Mouse (Mus musculus) embryonic facial prominence, embryonic 10.5 days (tissue): ENCODE data around the gene 1110002E22Rik. TPM values are rescaled to one million over a fixed set of nuclear protein-coding genes. Genes with fewer than 3 reads are reported as not detected.

Source experiments
- DNase-seq: peaks from one replicate; pipeline ENCODE4 v3.0.0-alpha.2; 2017; ENCODE audit warnings: low spot score
- H3K27ac ChIP-seq: fragments of 300-500 bp; sonication (generic); replicated peaks from 2 replicates; pipeline ENCODE4 v1.5.1; 2016; ENCODE audit warnings: mild to moderate bottlenecking
- H3K27me3 ChIP-seq: fragments of 300-500 bp; sonication (generic); replicated peaks from 2 replicates; pipeline ENCODE4 v1.6.1; 2016; ENCODE audit warnings: low read depth, mild to moderate bottlenecking; ENCODE audit not compliant: poor library complexity, severe bottlenecking
- H3K36me3 ChIP-seq: fragments of 300-500 bp; sonication (generic); replicated peaks from 2 replicates; pipeline ENCODE4 v1.6.1; 2016; ENCODE audit warnings: mild to moderate bottlenecking, moderate library complexity
- H3K4me1 ChIP-seq: fragments of 300-500 bp; sonication (generic); 2 replicates; pipeline ENCODE4 v1.6.1; 2016
- H3K4me3 ChIP-seq: fragments of 300-500 bp; sonication (generic); 2 replicates; pipeline ENCODE4 v1.5.1; 2016; ENCODE audit warnings: mild to moderate bottlenecking, moderate library complexity
- H3K9me3 ChIP-seq: fragments of 300-500 bp; sonication (generic); 2 replicates; pipeline ENCODE4 v1.6.1; 2016; ENCODE audit warnings: mild to moderate bottlenecking
- WGBS: fragments of 180-500 bp; shearing (Covaris S2); methylation state at CpG from one replicate; pipeline ENCODE4 v1.1.7; 2016; 5-methylcytosine and 5-hydroxymethylcytosine counted together
- polyA plus RNA-seq: library from polyadenylated mRNA; unstranded; fragments of >200 nt; fragmentation: Nextera tagmentation; extraction: Ambion mirVana; gene quantifications from 2 replicates; pipeline ENCODE4 v1.2.1, GENCODE M21; 2016

1110002E22Rik gene
- 0.04 and 0.05 TPM in 2 replicates for polyA plus RNA-seq

DNA sequence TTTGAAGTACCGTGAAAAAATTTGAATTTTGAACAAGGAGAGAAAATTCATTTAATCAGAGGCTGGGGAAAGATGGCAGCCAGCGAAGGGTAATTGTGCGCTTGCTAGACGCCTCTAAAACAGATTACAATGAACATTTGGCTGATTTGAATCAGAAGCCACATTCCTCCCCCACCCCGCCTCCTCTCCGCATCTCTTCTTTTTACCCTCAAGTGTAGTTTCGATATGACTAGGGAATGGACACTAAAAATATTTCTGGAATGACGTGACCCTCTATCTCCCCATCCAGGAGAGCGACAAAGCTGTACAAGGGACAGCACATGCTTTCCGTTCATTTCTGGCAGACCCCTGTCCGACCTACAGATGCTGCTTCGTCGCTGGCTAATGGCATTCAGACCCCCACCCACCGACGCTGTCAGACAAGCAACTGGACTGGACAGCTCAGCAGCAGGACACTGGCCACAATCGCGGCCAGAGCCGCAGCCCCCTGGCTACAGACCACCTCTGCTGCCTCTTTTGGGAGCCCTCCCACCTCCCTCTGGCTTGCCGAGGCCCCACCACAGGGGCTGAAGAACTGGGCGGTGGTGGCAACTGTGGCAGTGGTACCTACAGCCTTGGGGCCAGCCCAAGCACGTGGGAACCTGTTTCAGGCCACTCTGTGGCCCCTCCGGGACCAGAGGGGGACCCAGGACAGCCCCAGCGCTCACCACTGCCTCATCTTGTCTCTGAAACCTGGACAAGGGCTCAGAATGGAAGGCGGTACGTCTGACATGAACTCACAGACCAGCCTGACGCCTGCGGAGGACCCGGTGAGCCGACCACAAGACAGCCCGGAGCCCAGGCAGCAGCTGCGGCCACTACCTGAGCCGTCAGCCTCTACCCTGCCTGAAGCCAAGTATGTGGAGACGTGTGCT is at the start of gene 1110002E22Rik:
Gene 1110002E22Rik (plus strand): TSS at position 321 of the 914 bp plus-strand sequence.
- H3K27ac ChIP-seq: peak within 1 kb of the TSS; percentile 75
- no peak within 1 kb of the TSS for H3K4me3 ChIP-seq
- no peak for DNase-seq
- H3K36me3 ChIP-seq: no peaks in the 10 kb centered on the region
- no peaks in the 10 kb centered on the region for H3K9me3 ChIP-seq
- peaks cover 5% of the 10 kb centered on the region for H3K27me3 ChIP-seq
- peaks cover 33% of the 10 kb centered on the region for H3K4me1 ChIP-seq
- 76% methylated on average over 33 of the region's 33 CpGs for WGBS

- no peaks in the 10 kb centered on the region for H3K36me3 ChIP-seq
- WGBS: 86% methylated on average over 12 of the region's 12 CpGs
- no peaks in the 10 kb centered on the region for H3K27me3 ChIP-seq
- no peak overlapping the region for H3K4me3 ChIP-seq
- DNase-seq: no peak
- H3K4me1 ChIP-seq: peaks cover under 1% of the 10 kb centered on the region; the same call in 1 of the 2 replicates
- H3K27ac ChIP-seq: no peak overlapping the region
- peaks cover 5% of the 10 kb centered on the region; the same call in 1 of the 2 replicates for H3K9me3 ChIP-seq
Observed at GRCm38 (mm10) chr3:138016810-138017209, 48.0 kb upstream of the 1110002E22Rik start.

DNA sequence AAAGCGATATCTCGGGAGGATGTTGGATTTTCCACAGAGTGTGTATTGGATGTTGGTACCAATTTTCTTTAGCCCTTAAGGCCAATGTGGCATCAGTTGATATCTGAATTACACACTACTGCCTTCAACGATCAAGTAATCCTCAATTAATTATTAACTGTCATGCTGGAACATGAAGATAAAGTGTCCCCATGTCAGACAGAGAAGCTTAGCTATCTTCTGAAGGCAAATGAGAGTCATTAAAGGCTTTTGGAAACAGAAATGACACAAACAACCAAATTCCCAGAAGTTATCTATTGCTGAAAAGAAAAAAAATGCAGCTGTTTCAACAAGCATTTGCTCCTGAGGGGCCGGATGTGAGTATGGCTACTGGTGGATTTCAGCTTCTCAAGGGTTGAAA is 42.8 kb upstream of the 1110002E22Rik start:
- 90% methylated on average over 4 of the region's 4 CpGs for WGBS
- no peak overlapping the region for H3K4me3 ChIP-seq
- DNase-seq: no peak
- peaks cover 5% of the 10 kb centered on the region; the same call in 1 of the 2 replicates for H3K9me3 ChIP-seq
- no peaks in the 10 kb centered on the region for H3K4me1 ChIP-seq
- H3K27me3 ChIP-seq: no peaks in the 10 kb centered on the region
- H3K36me3 ChIP-seq: no peaks in the 10 kb centered on the region
- no peak overlapping the region for H3K27ac ChIP-seq

- Histone ChIP-seq H3K4me1 (0 out of 2 replicates have a peak, but pooled peaks cover under 1% of the 10 kb centered on the region), H3K4me3 (no peak overlapping the region), H3K9me3 (peaks cover 5% of the 10 kb centered on the region; the same call in 1 of the 2 replicates), H3K27ac (no peak overlapping the region), H3K36me3 (no peaks in the 10 kb centered on the region), H3K27me3 (no peaks in the 10 kb centered on the region)
- WGBS: 84% methylated on average over 4 of the region's 4 CpGs
- no peak for DNase-seq
Observed at GRCm38 (mm10) chr3:138022651-138023050, 42.2 kb upstream of the 1110002E22Rik start.

DNA sequence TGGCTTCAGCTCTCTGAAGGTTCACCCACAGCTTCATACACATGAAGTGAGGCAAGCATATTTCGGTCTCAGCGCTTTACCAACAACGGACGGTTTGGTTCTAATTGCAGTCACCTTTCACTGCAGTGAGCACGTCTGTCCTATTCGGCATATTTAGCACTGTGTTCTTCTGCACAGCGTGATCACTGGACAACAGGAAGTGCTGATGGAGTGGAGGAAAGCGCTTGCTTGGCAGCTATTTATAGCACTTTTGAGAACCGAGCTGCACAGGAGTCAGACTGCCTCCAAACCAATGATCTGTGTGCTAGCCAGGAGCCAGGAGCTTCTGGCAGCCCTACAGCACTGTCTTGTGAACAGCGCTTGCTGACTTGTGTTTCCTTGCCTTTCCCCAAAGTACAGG is 38.6 kb upstream of the 1110002E22Rik start:
- DNase-seq: no peak
- Histone ChIP-seq H3K36me3 (no peaks in the 10 kb centered on the region), H3K9me3 (no peaks in the 10 kb centered on the region), H3K4me3 (no peak overlapping the region), H3K4me1 (0 out of 2 replicates have a peak, but pooled peaks cover 5% of the 10 kb centered on the region), H3K27me3 (no peaks in the 10 kb centered on the region), H3K27ac (no peak overlapping the region)
- 81% methylated on average over 10 of the region's 10 CpGs for WGBS

GRCm38 (mm10) chr3:138027575-138028362 is 37.1 kb upstream of the 1110002E22Rik start:
- H3K27me3 ChIP-seq: no peaks in the 10 kb centered on the region
- 82% methylated on average over 5 of the region's 5 CpGs for WGBS
- H3K4me1 ChIP-seq: 0 out of 2 replicates have a peak, but pooled peaks cover 5% of the 10 kb centered on the region
- no peak for DNase-seq
- H3K4me3 ChIP-seq: no peak overlapping the region
- H3K27ac ChIP-seq: no peak overlapping the region
- no peaks in the 10 kb centered on the region for H3K36me3 ChIP-seq
- H3K9me3 ChIP-seq: no peaks in the 10 kb centered on the region

GRCm38 (mm10) chr3:138029351-138029750 is 35.5 kb upstream of the 1110002E22Rik start:
- H3K4me3 ChIP-seq: no peak overlapping the region
- no peak overlapping the region for H3K27ac ChIP-seq
- no peak for DNase-seq
- no peaks in the 10 kb centered on the region for H3K9me3 ChIP-seq
- 0 out of 2 replicates have a peak, but pooled peaks cover 5% of the 10 kb centered on the region for H3K4me1 ChIP-seq
- WGBS: 91% methylated on average over 5 of the region's 5 CpGs
- no peaks in the 10 kb centered on the region for H3K27me3 ChIP-seq
- no peaks in the 10 kb centered on the region for H3K36me3 ChIP-seq

DNA sequence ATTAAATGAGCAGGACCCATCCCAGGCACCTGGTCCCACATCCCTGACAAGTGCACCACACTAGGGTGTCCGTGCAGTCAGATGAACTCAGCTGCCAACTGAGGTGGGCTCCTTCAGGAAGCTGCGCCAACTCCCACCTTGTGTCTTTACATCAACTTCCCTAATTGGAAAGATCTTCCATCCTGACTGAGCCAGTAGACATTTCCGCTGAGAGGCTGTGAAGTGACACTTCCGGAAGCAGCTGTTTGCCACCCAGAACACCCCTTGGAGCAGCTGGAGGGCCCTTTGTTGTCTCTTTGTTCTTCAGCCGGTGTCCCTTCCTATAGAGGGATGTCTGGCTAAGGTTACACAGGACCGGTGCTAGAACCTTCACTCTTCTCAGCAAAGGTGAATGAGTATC is 34.3 kb upstream of the 1110002E22Rik start:
- 88% methylated on average over 6 of the region's 6 CpGs for WGBS
- Histone ChIP-seq H3K4me3 (no peak overlapping the region), H3K36me3 (no peaks in the 10 kb centered on the region), H3K9me3 (no peaks in the 10 kb centered on the region), H3K4me1 (0 out of 2 replicates have a peak, but pooled peaks cover 5% of the 10 kb centered on the region), H3K27ac (no peak overlapping the region), H3K27me3 (no peaks in the 10 kb centered on the region)
- DNase-seq: no peak

GRCm38 (mm10) chr3:138033986-138034385 is 30.9 kb upstream of the 1110002E22Rik start:
- no peaks in the 10 kb centered on the region for H3K9me3 ChIP-seq
- H3K27ac ChIP-seq: no peak overlapping the region
- no peak for DNase-seq
- H3K27me3 ChIP-seq: no peaks in the 10 kb centered on the region
- H3K4me3 ChIP-seq: no peak overlapping the region
- H3K4me1 ChIP-seq: no peaks in the 10 kb centered on the region
- no peaks in the 10 kb centered on the region for H3K36me3 ChIP-seq
- 77% methylated on average over 6 of the region's 6 CpGs for WGBS

- no peaks in the 10 kb centered on the region for H3K9me3 ChIP-seq
- no peaks in the 10 kb centered on the region for H3K36me3 ChIP-seq
- no peaks in the 10 kb centered on the region for H3K27me3 ChIP-seq
- no peak overlapping the region for H3K4me3 ChIP-seq
- no peak for DNase-seq
- 0 out of 2 replicates have a peak, but pooled peaks cover 4% of the 10 kb centered on the region for H3K4me1 ChIP-seq
- WGBS: 82% methylated on average over 2 of the region's 2 CpGs
- H3K27ac ChIP-seq: no peak overlapping the region
Observed at GRCm38 (mm10) chr3:138040938-138041337, 23.9 kb upstream of the 1110002E22Rik start.

DNA sequence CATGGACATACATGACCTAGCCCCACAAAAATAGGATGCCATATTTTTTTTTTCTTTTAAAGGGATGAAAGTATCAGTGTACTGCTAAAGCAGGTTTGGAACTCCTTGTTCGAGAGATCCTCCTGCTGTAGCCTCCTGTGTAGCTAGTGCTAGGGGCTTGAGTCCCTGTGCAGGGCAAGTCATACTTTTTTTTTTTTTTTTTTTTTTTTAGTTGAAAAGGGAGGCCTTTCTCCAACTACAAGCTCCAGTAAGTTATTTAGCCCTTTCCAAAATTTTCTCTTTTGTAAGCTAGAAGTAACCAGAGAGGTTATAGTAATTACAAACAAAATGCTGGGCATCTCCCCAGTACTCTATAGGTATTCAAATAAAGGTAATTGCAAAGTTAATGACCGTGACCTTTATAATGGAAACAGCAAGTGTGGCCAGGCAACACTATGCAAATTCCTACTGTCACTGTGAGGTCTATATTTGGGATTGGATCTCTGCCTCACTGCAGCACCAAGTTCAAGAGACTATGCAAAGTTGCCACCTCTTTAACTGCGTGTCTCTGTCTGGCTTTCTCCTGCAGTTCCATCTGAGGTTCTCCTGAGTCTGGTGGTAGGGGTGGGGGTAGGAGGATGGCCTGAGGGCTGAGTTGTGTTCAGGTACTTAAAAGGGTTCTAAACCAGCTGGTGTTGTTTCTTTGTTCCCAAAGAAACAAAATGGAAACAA is 23.1 kb upstream of the 1110002E22Rik start:
- DNase-seq: no peak
- Histone ChIP-seq H3K36me3 (no peaks in the 10 kb centered on the region), H3K4me1 (0 out of 2 replicates have a peak, but pooled peaks cover 4% of the 10 kb centered on the region), H3K27me3 (no peaks in the 10 kb centered on the region), H3K4me3 (no peak overlapping the region), H3K27ac (no peak overlapping the region), H3K9me3 (no peaks in the 10 kb centered on the region)
- WGBS: 56% methylated on average over 3 of the region's 3 CpGs

DNA sequence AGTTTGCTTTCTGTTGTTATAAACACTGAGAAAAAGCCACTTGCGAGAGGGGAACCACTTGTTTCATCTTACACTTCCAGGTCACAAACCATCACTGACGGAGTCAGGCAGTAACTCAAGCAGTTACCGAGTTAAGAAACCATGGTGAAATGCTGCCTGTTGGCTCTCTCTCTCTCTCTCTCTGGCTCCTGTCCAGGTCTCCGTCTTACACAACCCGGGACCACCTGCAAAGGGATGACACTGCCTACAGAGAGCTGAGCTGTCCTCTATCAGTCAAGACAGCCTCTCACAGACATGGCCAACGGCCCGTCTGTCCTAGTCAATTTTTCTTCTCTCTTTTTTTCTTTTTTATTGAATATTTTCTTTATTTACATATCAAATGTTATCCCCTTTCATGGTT is 21.5 kb upstream of the 1110002E22Rik start:
- 88% methylated on average over 7 of the region's 7 CpGs for WGBS

More for the DNA sequence above, 21.5 kb upstream of the 1110002E22Rik start:
- H3K4me3 ChIP-seq: no peak overlapping the region
- H3K27ac ChIP-seq: no peak overlapping the region
- H3K36me3 ChIP-seq: no peaks in the 10 kb centered on the region
- H3K27me3 ChIP-seq: no peaks in the 10 kb centered on the region
- H3K9me3 ChIP-seq: no peaks in the 10 kb centered on the region
- 0 out of 2 replicates have a peak, but pooled peaks cover 4% of the 10 kb centered on the region for H3K4me1 ChIP-seq
- DNase-seq: no peak
